Mouse (Mus musculus): Measurements from ENCODE around the gene Unc5b. TPM values are rescaled to one million over a fixed set of nuclear protein-coding genes. Genes with fewer than 3 reads are reported as not detected.
A peak's percentile ranks its signal among the peaks of the same experiment; 100 is the strongest.

Gene Unc5b
- polyA plus RNA-seq, 1 experiment from 2014 or later: 13.3 TPM

GRCm38 (mm10) chr10:60805436-60806206, 25.8 kb downstream of the Unc5b start:
- Histone ChIP-seq H3K4me3 (ENCODE audit: control insufficient read depth in 1 of 2, insufficient read depth in 1 of 2, low read depth in 1 of 2, low read length in 2 of 2) (no peak overlapping the region), H3K9me3 (ENCODE audit: control insufficient read depth, low read length) (no peaks in the 10 kb centered on the region), H3K4me2 (ENCODE audit: low read length) (peak overlapping the region; percentile 31; the same call in 1 of the 2 replicates), H3K9ac (ENCODE audit: low read length) (no peak overlapping the region; the same call in 1 of the 2 replicates), H3K27me3 (ENCODE audit: control insufficient read depth, insufficient read depth, low read length) (no peaks in the 10 kb centered on the region), H3K27ac (replicated peaks in 1 of 2; ENCODE audit: control insufficient read depth in 1 of 2, insufficient read depth in 1 of 2, low read depth in 2 of 2, low read length in 2 of 2) (peak overlapping the region; percentile 42 to 100), H3K36me3 (ENCODE audit: control insufficient read depth, insufficient read depth, low read length) (0 out of 2 replicates have a peak, but pooled peaks cover 3% of the 10 kb centered on the region), H3K4me1 (ENCODE audit: control insufficient read depth in 2 of 2, insufficient read depth in 2 of 2, low read length in 2 of 2) (peaks cover 89 to 98% of the 10 kb centered on the region in 2 experiments)
- ATAC-seq (ENCODE audit: insufficient number of reproducible peaks, insufficient read depth, low FRiP score, low read depth): peak; percentile 46
- WGBS: 27% methylated on average over 21 of the region's 21 CpGs

GRCm38 (mm10) chr10:60804865-60805264, 26.5 kb downstream of the Unc5b start:
- no peak overlapping the region for H3K4me3 ChIP-seq (ENCODE audit: control insufficient read depth in 1 of 2, insufficient read depth in 1 of 2, low read depth in 1 of 2, low read length in 2 of 2)
- H3K4me2 ChIP-seq (ENCODE audit: low read length): 0 out of 2 replicates have a peak overlapping the region, but pooled peaks have one; percentile 31
- no peak for ATAC-seq (ENCODE audit: insufficient number of reproducible peaks, insufficient read depth, low FRiP score, low read depth)
- H3K27ac ChIP-seq (replicated peaks in 1 of 2; ENCODE audit: control insufficient read depth in 1 of 2, insufficient read depth in 1 of 2, low read depth in 2 of 2, low read length in 2 of 2): peak overlapping the region; percentile 42 to 100
- peaks cover 90 to 100% of the 10 kb centered on the region in 2 experiments for H3K4me1 ChIP-seq (ENCODE audit: control insufficient read depth in 2 of 2, insufficient read depth in 2 of 2, low read length in 2 of 2)
- WGBS: 30% methylated on average over 4 of the region's 4 CpGs
- H3K27me3 ChIP-seq (ENCODE audit: control insufficient read depth, insufficient read depth, low read length): no peaks in the 10 kb centered on the region
- peak overlapping the region; percentile 56; the same call in 1 of the 2 replicates for H3K9ac ChIP-seq (ENCODE audit: low read length)
- no peaks in the 10 kb centered on the region for H3K9me3 ChIP-seq (ENCODE audit: control insufficient read depth, low read length)
- 0 out of 2 replicates have a peak, but pooled peaks cover 3% of the 10 kb centered on the region for H3K36me3 ChIP-seq (ENCODE audit: control insufficient read depth, insufficient read depth, low read length)

GRCm38 (mm10) chr10:60803971-60804370, 27.4 kb downstream of the Unc5b start:
- H3K9me3 ChIP-seq (ENCODE audit: control insufficient read depth, low read length): no peaks in the 10 kb centered on the region
- no peaks in the 10 kb centered on the region for H3K27me3 ChIP-seq (ENCODE audit: control insufficient read depth, insufficient read depth, low read length)
- H3K4me2 ChIP-seq (ENCODE audit: low read length): no peak overlapping the region
- H3K4me1 ChIP-seq (ENCODE audit: control insufficient read depth in 2 of 2, insufficient read depth in 2 of 2, low read length in 2 of 2): peaks cover 91 to 100% of the 10 kb centered on the region in 2 experiments
- no peak for ATAC-seq (ENCODE audit: insufficient number of reproducible peaks, insufficient read depth, low FRiP score, low read depth)
- peak overlapping the region in 1 of 2 experiments; percentile 100; a peak in 3 of 4 replicates for H3K27ac ChIP-seq (replicated peaks in 1 of 2; ENCODE audit: control insufficient read depth in 1 of 2, insufficient read depth in 1 of 2, low read depth in 2 of 2, low read length in 2 of 2)
- WGBS: 66% methylated on average over 10 of the region's 10 CpGs
- H3K4me3 ChIP-seq (ENCODE audit: control insufficient read depth in 1 of 2, insufficient read depth in 1 of 2, low read depth in 1 of 2, low read length in 2 of 2): no peak overlapping the region
- H3K9ac ChIP-seq (ENCODE audit: low read length): peak overlapping the region; percentile 59; the same call in 1 of the 2 replicates
- H3K36me3 ChIP-seq (ENCODE audit: control insufficient read depth, insufficient read depth, low read length): 0 out of 2 replicates have a peak, but pooled peaks cover 3% of the 10 kb centered on the region

GRCm38 (mm10) chr10:60801898-60802412, 29.4 kb downstream of the Unc5b start:
- H3K27me3 ChIP-seq (ENCODE audit: control insufficient read depth, insufficient read depth, low read length): no peaks in the 10 kb centered on the region
- ATAC-seq (ENCODE audit: insufficient number of reproducible peaks, insufficient read depth, low FRiP score, low read depth): no peak
- H3K4me1 ChIP-seq (ENCODE audit: control insufficient read depth in 2 of 2, insufficient read depth in 2 of 2, low read length in 2 of 2): peaks cover 89 to 95% of the 10 kb centered on the region in 2 experiments
- H3K9me3 ChIP-seq (ENCODE audit: control insufficient read depth, low read length): no peaks in the 10 kb centered on the region
- H3K9ac ChIP-seq (ENCODE audit: low read length): peak overlapping the region; percentile 22; the same call in 1 of the 2 replicates
- 48% methylated on average over 12 of the region's 12 CpGs for WGBS
- no peak overlapping the region for H3K4me3 ChIP-seq (ENCODE audit: control insufficient read depth in 1 of 2, insufficient read depth in 1 of 2, low read depth in 1 of 2, low read length in 2 of 2)
- H3K36me3 ChIP-seq (ENCODE audit: control insufficient read depth, insufficient read depth, low read length): 0 out of 2 replicates have a peak, but pooled peaks cover 3% of the 10 kb centered on the region
- peak overlapping the region; percentile 42 to 55 for H3K27ac ChIP-seq (replicated peaks in 1 of 2; ENCODE audit: control insufficient read depth in 1 of 2, insufficient read depth in 1 of 2, low read depth in 2 of 2, low read length in 2 of 2)
- 0 out of 2 replicates have a peak overlapping the region, but pooled peaks have one; percentile 2 for H3K4me2 ChIP-seq (ENCODE audit: low read length)

GRCm38 (mm10) chr10:60801168-60801897, 30.0 kb downstream of the Unc5b start:
- Histone ChIP-seq H3K36me3 (ENCODE audit: control insufficient read depth, insufficient read depth, low read length) (0 out of 2 replicates have a peak, but pooled peaks cover 3% of the 10 kb centered on the region), H3K27me3 (ENCODE audit: control insufficient read depth, insufficient read depth, low read length) (no peaks in the 10 kb centered on the region), H3K9me3 (ENCODE audit: control insufficient read depth, low read length) (no peaks in the 10 kb centered on the region), H3K27ac (replicated peaks in 1 of 2; ENCODE audit: control insufficient read depth in 1 of 2, insufficient read depth in 1 of 2, low read depth in 2 of 2, low read length in 2 of 2) (peak overlapping the region; percentile 42 to 55), H3K9ac (ENCODE audit: low read length) (peak overlapping the region; percentile 22; the same call in 1 of the 2 replicates), H3K4me1 (ENCODE audit: control insufficient read depth in 2 of 2, insufficient read depth in 2 of 2, low read length in 2 of 2) (peaks cover 89 to 94% of the 10 kb centered on the region in 2 experiments), H3K4me3 (ENCODE audit: control insufficient read depth in 1 of 2, insufficient read depth in 1 of 2, low read depth in 1 of 2, low read length in 2 of 2) (no peak overlapping the region), H3K4me2 (ENCODE audit: low read length) (0 out of 2 replicates have a peak overlapping the region, but pooled peaks have one; percentile 6)
- 21% methylated on average over 11 of the region's 11 CpGs for WGBS
- no peak for ATAC-seq (ENCODE audit: insufficient number of reproducible peaks, insufficient read depth, low FRiP score, low read depth)

- Histone ChIP-seq H3K4me1 (ENCODE audit: control insufficient read depth in 2 of 2, insufficient read depth in 2 of 2, low read length in 2 of 2) (peaks cover 85 to 94% of the 10 kb centered on the region in 2 experiments), H3K4me2 (ENCODE audit: low read length) (0 out of 2 replicates have a peak overlapping the region, but pooled peaks have one; percentile 6), H3K36me3 (ENCODE audit: control insufficient read depth, insufficient read depth, low read length) (0 out of 2 replicates have a peak, but pooled peaks cover 3% of the 10 kb centered on the region), H3K9ac (ENCODE audit: low read length) (0 out of 2 replicates have a peak overlapping the region, but pooled peaks have one; percentile 5), H3K9me3 (ENCODE audit: control insufficient read depth, low read length) (no peaks in the 10 kb centered on the region), H3K4me3 (ENCODE audit: control insufficient read depth in 1 of 2, insufficient read depth in 1 of 2, low read depth in 1 of 2, low read length in 2 of 2) (no peak overlapping the region), H3K27ac (replicated peaks in 1 of 2; ENCODE audit: control insufficient read depth in 1 of 2, insufficient read depth in 1 of 2, low read depth in 2 of 2, low read length in 2 of 2) (peak overlapping the region in 1 of 2 experiments; percentile 55; a peak in 3 of 4 replicates), H3K27me3 (ENCODE audit: control insufficient read depth, insufficient read depth, low read length) (no peaks in the 10 kb centered on the region)
- 28% methylated on average over 19 of the region's 19 CpGs for WGBS
- no peak for ATAC-seq (ENCODE audit: insufficient number of reproducible peaks, insufficient read depth, low FRiP score, low read depth)
These were observed 30.9 kb downstream of the Unc5b start for GRCm38 (mm10) chr10:60800295-60801167.
